Mouse (Mus musculus) CH12.LX (cell line): ENCODE measurements around the gene Mxra8.

Source experiments
- CTCF ChIP-seq, 2 experiments: IDR thresholded peaks in 1 of 2; conservative IDR thresholded peaks in 1 of 2; 2 replicates each; pipeline ENCODE4 v1.5.1; 2011 to 2012; ENCODE audit warnings: low read depth in 2 of 2, low read length in 2 of 2, improper control_type of control experiment in 1 of 2, inconsistent platforms in 1 of 2, mild to moderate bottlenecking in 1 of 2, moderate library complexity in 1 of 2
- ETS1 ChIP-seq: conservative IDR thresholded peaks from 2 replicates; pipeline ENCODE4 v1.6.1; 2012; ENCODE audit warnings: low read depth, mild to moderate bottlenecking, inconsistent platforms, low read length, improper control_type of control experiment, moderate library complexity
- MAX ChIP-seq: IDR thresholded peaks from 2 replicates; pipeline ENCODE4 v1.6.1; 2011; ENCODE audit warnings: low read length, improper control_type of control experiment
- POLR2A ChIP-seq: IDR thresholded peaks from 2 replicates; pipeline ENCODE4 v1.6.1; 2011; ENCODE audit warnings: low read depth, mild to moderate bottlenecking, improper control_type of control experiment, low read length
- SMC3 ChIP-seq: IDR thresholded peaks from 2 replicates; pipeline ENCODE4 v1.6.1; 2011; ENCODE audit warnings: low read depth, low read length, improper control_type of control experiment
- USF1 ChIP-seq: IDR thresholded peaks from 2 replicates; pipeline ENCODE4 v1.6.1; 2014; ENCODE audit warnings: low read depth, mild to moderate bottlenecking, inconsistent platforms, low read length, improper control_type of control experiment

GRCm38 (mm10) chr4:155856881-155857280 is 17.4 kb downstream of the Mxra8 start:
- TF ChIP-seq SMC3 (no peak), POLR2A (no peak), ETS1 (no peak), CTCF (conservative IDR thresholded peaks at IDR 0.05 in 1 of 2, IDR thresholded peaks at IDR 0.05 in 1 of 2; ENCODE audit: low read depth in 2 of 2, low read length in 2 of 2) (no peak), USF1 (no peak), MAX (no peak)
